Mouse (Mus musculus): ENCODE measurements at regions not wholly inside any gene's neighbourhood (a gene's known extent, or its start where the extent isn't known, plus 50 kb on each side); places are given as distances from the start of the nearest gene placed in this dataset.

DNA sequence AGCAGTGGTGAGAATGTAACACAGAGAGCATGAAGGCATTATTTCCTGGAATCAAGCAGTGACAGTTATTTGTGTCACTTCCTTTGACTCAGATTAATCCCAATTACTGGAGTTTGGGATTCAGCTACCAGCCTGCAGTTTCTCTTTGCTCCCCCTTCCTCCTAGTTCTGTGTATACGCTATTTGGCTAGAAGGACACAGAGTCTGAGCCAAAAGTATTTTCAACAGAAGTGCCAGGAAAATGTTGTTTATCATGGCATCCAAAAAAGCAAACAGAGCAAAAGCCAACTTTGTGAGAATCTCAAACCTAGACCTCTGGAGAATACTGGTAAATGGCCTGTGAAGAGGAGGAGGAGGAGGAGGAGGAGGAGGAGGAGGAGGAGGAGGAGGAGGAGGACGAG lies 600.4 kb downstream of the Crisp4 start:
- TF ChIP-seq POLR2A (IDR thresholded peaks at IDR 0.05; ENCODE audit: borderline replicate concordance, extremely low read depth, insufficient read depth, insufficient read length, poor library complexity, severe bottlenecking) (no peak), CTCF (IDR thresholded peaks at IDR 0.05; ENCODE audit: borderline replicate concordance, extremely low read depth, insufficient read depth, insufficient read length) (no peak)
